Mouse (Mus musculus): ENCODE results near the gene Pip5k1a. TPM values are rescaled to one million over a fixed set of nuclear protein-coding genes. Genes with fewer than 3 reads are reported as not detected.

The Pip5k1a gene
- polyA plus RNA-seq, 1 experiment from 2014 or later: 12.2 TPM

DNA sequence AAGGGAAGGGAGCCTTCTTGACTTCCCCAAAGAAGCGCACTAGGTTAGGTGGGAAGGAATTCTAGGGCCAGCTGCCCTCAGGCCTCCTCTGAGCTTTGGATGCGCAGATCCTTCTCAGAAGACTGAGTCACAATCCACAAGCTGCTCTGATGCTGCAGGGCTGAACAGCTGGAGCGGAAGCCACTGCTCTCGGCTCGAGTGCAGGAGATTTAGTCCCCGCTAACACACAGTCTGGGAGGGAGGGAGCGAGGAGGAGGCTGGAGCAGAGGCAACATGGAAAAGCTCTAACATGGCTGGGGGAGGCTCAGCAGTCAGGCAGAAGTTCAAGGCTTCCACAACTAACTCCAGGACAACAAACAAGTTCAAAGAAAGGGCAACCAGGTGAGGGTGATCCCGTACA, 48.7 kb downstream of the Pip5k1a start:
- no peak overlapping the region for H3K9ac ChIP-seq (replicated peaks; ENCODE audit: low read depth, low read length)
- no peak overlapping the region for H3K27ac ChIP-seq (ENCODE audit: low read depth, low read length)
- H3K27me3 ChIP-seq (ENCODE audit: control insufficient read depth, insufficient read depth, low read length): no peaks in the 10 kb centered on the region
- no peaks in the 10 kb centered on the region for H3K9me3 ChIP-seq (ENCODE audit: control insufficient read depth, low read length)
- peaks cover 41% of the 10 kb centered on the region for H3K36me3 ChIP-seq (ENCODE audit: control insufficient read depth, insufficient read depth, low read length)
- WGBS: 93% methylated on average over 8 of the region's 8 CpGs
- no peak overlapping the region for H3K4me2 ChIP-seq (ENCODE audit: low read depth, low read length)
- H3K4me1 ChIP-seq (ENCODE audit: control insufficient read depth, insufficient read depth, low read length): no peaks in the 10 kb centered on the region
- no peak overlapping the region for H3K4me3 ChIP-seq (ENCODE audit: low read depth, low read length)
- no peak for ATAC-seq (ENCODE audit: low read depth)

DNA sequence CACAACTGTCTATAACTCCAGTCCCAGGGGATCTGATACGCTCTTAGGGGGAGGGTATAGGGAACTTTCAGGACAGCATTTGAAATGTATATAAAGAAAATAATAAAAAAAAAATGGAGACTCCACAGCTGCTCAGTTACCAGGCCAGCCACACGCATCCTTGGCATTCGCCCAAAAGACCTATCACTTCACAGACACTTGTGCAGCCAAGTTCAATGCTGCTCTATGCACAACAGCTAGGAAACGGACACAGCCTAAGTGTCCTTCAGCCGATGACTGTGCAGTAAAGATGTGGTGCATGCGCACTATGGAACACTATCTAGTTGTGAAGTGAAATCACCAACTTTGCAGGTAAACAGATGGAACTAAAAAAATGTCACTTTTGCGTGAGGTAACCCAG, 50.5 kb downstream of the Pip5k1a start:
- H3K9me3 ChIP-seq (ENCODE audit: control insufficient read depth, low read length): no peaks in the 10 kb centered on the region
- H3K4me3 ChIP-seq (ENCODE audit: low read depth, low read length): no peak overlapping the region
- no peaks in the 10 kb centered on the region for H3K4me1 ChIP-seq (ENCODE audit: control insufficient read depth, insufficient read depth, low read length)
- H3K36me3 ChIP-seq (ENCODE audit: control insufficient read depth, insufficient read depth, low read length): peaks cover 26% of the 10 kb centered on the region
- no peak for ATAC-seq (ENCODE audit: low read depth)
- 92% methylated on average over 7 of the region's 7 CpGs for WGBS
- H3K9ac ChIP-seq (replicated peaks; ENCODE audit: low read depth, low read length): no peak overlapping the region
- H3K27ac ChIP-seq (ENCODE audit: low read depth, low read length): no peak overlapping the region
- H3K4me2 ChIP-seq (ENCODE audit: low read depth, low read length): no peak overlapping the region
- H3K27me3 ChIP-seq (ENCODE audit: control insufficient read depth, insufficient read depth, low read length): no peaks in the 10 kb centered on the region

DNA sequence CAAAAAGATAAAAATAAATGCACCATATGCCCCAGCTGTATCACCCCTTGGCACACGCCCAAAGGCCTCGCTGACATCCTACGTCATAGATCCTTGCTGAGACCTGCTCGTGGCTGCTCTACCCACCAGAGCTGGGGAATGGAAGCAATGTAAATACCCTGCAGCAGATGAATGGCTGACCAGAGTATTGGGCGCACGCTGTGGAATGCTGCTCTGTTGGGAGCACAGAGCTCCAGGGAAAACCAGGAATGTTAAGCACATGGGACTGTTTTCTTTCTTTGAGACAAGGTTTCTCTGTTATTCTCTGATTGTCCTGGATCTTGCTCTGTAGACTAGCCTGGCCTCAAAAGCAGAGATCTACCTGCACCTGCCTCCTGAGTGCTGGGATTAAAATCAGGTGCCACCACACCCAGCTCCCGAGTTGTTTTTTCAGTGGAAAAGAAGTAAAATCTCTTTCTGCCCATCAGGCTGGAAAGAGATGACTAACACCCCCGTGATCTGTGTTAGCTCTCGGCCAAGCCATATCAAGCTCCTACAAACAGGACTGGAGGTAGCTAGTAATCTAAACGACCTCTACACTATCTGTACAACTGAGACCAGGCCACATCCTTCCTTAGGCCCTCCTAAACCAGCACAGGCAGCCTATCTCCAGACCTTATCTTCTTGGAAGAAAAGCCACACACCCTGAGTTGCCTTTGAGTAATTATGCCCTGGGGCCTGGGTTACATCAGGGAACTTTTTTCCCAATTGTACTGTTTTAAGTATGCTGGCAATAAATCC, 52.1 kb downstream of the Pip5k1a start:
- peaks cover 13% of the 10 kb centered on the region for H3K36me3 ChIP-seq (ENCODE audit: control insufficient read depth, insufficient read depth, low read length)
- H3K9me3 ChIP-seq (ENCODE audit: control insufficient read depth, low read length): no peaks in the 10 kb centered on the region
- 50% methylated on average over 10 of the region's 10 CpGs for WGBS
- H3K27me3 ChIP-seq (ENCODE audit: control insufficient read depth, insufficient read depth, low read length): no peaks in the 10 kb centered on the region
- H3K9ac ChIP-seq (replicated peaks; ENCODE audit: low read depth, low read length): no peak overlapping the region
- H3K4me3 ChIP-seq (ENCODE audit: low read depth, low read length): no peak overlapping the region
- H3K27ac ChIP-seq (ENCODE audit: low read depth, low read length): no peak overlapping the region
- no peak for ATAC-seq (ENCODE audit: low read depth)
- no peak overlapping the region for H3K4me2 ChIP-seq (ENCODE audit: low read depth, low read length)
- H3K4me1 ChIP-seq (ENCODE audit: control insufficient read depth, insufficient read depth, low read length): no peaks in the 10 kb centered on the region

DNA sequence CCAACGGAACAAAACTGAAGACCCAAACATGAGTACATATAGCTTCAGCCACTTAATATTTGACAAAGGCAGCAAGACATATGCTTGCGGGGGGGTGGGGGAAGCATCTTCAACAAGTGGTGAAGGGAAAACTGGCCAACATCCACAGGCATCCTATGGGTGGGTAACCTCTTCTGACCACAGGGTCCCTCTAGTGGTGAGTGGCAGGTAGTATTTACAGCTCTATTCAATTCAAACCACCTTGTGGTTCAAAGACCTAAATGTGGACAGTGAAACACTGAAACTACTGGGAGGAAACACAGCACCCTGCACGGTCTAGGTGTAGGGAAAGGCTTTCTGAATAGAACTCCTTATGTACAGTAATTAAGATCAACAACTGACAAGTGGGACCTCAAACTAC, 53.0 kb downstream of the Pip5k1a start:
- no peak overlapping the region for H3K9ac ChIP-seq (replicated peaks; ENCODE audit: low read depth, low read length)
- H3K27ac ChIP-seq (ENCODE audit: low read depth, low read length): no peak overlapping the region
- no peak overlapping the region for H3K4me2 ChIP-seq (ENCODE audit: low read depth, low read length)
- H3K4me1 ChIP-seq (ENCODE audit: control insufficient read depth, insufficient read depth, low read length): no peaks in the 10 kb centered on the region
- H3K4me3 ChIP-seq (ENCODE audit: low read depth, low read length): no peak overlapping the region
- H3K9me3 ChIP-seq (ENCODE audit: control insufficient read depth, low read length): no peaks in the 10 kb centered on the region
- WGBS: 54% methylated on average over 3 of the region's 3 CpGs
- H3K36me3 ChIP-seq (ENCODE audit: control insufficient read depth, insufficient read depth, low read length): peaks cover 4% of the 10 kb centered on the region; the same call in 1 of the 2 replicates
- no peaks in the 10 kb centered on the region for H3K27me3 ChIP-seq (ENCODE audit: control insufficient read depth, insufficient read depth, low read length)
- no peak for ATAC-seq (ENCODE audit: low read depth)

DNA sequence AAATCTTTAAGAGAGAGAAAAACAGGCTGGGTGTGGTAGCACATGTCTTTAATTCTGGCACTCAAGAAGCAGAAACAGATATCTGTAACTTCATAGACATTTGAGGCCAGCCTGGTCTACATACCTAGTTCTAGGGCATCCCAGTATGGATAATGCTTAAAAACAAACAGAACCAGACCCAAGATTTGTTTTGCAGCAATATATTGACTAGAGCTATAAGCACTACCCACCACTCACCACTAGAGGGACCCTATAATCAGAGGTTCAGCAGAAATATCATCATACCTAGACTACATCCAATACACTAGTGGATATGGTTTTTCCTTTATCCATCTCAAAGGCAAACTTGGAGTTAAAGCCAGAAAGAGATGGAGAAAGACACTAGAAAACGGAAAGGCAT, 53.8 kb downstream of the Pip5k1a start:
- Histone ChIP-seq H3K9me3 (ENCODE audit: control insufficient read depth, low read length) (no peaks in the 10 kb centered on the region), H3K4me2 (ENCODE audit: low read depth, low read length) (no peak overlapping the region), H3K36me3 (ENCODE audit: control insufficient read depth, insufficient read depth, low read length) (no peaks in the 10 kb centered on the region), H3K27me3 (ENCODE audit: control insufficient read depth, insufficient read depth, low read length) (no peaks in the 10 kb centered on the region), H3K9ac (replicated peaks; ENCODE audit: low read depth, low read length) (no peak overlapping the region), H3K27ac (ENCODE audit: low read depth, low read length) (no peak overlapping the region), H3K4me1 (ENCODE audit: control insufficient read depth, insufficient read depth, low read length) (no peaks in the 10 kb centered on the region), H3K4me3 (ENCODE audit: low read depth, low read length) (no peak overlapping the region)
- ATAC-seq (ENCODE audit: low read depth): no peak
- 40% methylated on average over 1 of the region's 1 CpGs for WGBS

DNA sequence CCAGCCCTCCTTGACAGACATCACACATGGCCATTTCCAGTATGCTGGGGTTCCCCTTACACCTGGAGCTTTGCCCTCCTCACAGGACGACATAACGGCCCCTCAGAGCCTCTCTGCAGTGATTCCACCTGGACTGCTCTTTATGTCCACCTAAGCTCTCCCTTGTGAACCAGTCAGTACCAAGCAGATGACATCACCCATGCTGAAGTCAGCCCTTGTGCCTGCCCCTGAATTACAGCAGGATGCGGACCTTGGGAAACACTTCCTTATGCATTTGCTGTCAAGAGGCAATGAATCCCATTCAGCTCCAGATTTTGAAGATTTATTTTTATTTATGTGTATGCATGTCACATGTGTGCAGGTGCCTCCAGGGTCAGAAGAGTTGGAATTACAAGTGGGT, 58.8 kb downstream of the Pip5k1a start:
- no peak overlapping the region for H3K4me3 ChIP-seq (ENCODE audit: low read depth, low read length)
- H3K27me3 ChIP-seq (ENCODE audit: control insufficient read depth, insufficient read depth, low read length): no peaks in the 10 kb centered on the region
- no peak overlapping the region for H3K4me2 ChIP-seq (ENCODE audit: low read depth, low read length)
- WGBS: 73% methylated on average over 3 of the region's 3 CpGs
- no peak overlapping the region for H3K27ac ChIP-seq (ENCODE audit: low read depth, low read length)
- H3K4me1 ChIP-seq (ENCODE audit: control insufficient read depth, insufficient read depth, low read length): no peaks in the 10 kb centered on the region
- no peaks in the 10 kb centered on the region for H3K36me3 ChIP-seq (ENCODE audit: control insufficient read depth, insufficient read depth, low read length)
- H3K9me3 ChIP-seq (ENCODE audit: control insufficient read depth, low read length): no peaks in the 10 kb centered on the region
- ATAC-seq (ENCODE audit: low read depth): no peak
- H3K9ac ChIP-seq (replicated peaks; ENCODE audit: low read depth, low read length): no peak overlapping the region

DNA sequence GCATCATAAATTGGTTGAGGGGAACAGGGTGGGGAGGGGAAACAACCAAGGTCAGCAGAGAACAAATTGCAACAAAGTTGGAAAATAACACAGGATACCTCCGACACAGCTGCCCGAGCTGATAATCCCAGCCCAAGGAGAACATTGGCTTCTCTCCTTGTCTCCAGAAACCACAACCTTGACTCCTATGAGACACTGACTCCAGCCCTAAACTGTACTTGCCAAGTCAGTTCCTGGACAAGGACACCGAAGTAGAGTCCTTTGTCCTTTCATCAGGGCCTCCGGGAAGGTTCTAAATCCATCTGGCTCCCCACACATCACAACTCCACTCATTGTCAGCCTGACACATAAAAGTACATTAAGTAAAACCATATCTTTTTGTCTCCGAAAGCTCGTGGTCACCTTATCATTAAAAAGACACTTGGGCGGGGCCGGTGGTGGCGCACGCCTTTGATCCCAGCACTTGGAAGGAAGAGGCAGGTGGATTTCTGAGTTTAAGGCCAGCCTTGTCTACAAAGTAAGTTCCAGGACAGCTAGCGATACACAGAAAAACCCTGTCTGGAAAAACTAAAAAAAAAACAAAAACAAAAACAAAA, 60.2 kb downstream of the Pip5k1a start:
- no peaks in the 10 kb centered on the region for H3K27me3 ChIP-seq (ENCODE audit: control insufficient read depth, insufficient read depth, low read length)
- H3K4me3 ChIP-seq (ENCODE audit: low read depth, low read length): no peak overlapping the region
- no peak overlapping the region for H3K27ac ChIP-seq (ENCODE audit: low read depth, low read length)
- no peak overlapping the region for H3K9ac ChIP-seq (replicated peaks; ENCODE audit: low read depth, low read length)
- 91% methylated on average over 11 of the region's 11 CpGs for WGBS
- H3K4me1 ChIP-seq (ENCODE audit: control insufficient read depth, insufficient read depth, low read length): peaks cover 2% of the 10 kb centered on the region
- no peaks in the 10 kb centered on the region for H3K36me3 ChIP-seq (ENCODE audit: control insufficient read depth, insufficient read depth, low read length)
- H3K9me3 ChIP-seq (ENCODE audit: control insufficient read depth, low read length): no peaks in the 10 kb centered on the region
- no peak overlapping the region for H3K4me2 ChIP-seq (ENCODE audit: low read depth, low read length)
- no peak for ATAC-seq (ENCODE audit: low read depth)

DNA sequence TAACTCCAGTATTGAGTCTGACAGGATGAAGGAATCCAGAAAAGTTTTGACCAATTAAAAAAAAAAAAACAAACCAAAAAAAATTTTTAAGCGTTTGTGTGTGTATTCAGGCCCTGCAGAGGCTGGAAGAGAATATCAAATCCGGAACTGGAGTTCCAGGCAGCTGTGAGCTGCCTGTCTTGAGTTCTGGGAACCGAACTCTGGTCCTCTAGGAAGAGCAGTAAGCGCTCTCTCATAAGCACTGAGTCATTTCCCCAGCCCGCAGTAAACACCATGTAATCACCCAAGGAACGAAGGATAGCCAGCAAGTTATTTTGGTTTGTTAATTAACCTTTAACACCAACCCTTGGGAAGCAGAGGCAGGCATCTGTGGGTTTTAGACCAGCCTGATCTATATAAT, 63.5 kb downstream of the Pip5k1a start:
- no peak overlapping the region for H3K9ac ChIP-seq (replicated peaks; ENCODE audit: low read depth, low read length)
- H3K9me3 ChIP-seq (ENCODE audit: control insufficient read depth, low read length): no peaks in the 10 kb centered on the region
- H3K27me3 ChIP-seq (ENCODE audit: control insufficient read depth, insufficient read depth, low read length): no peaks in the 10 kb centered on the region
- no peak overlapping the region; the same call in 1 of the 2 replicates for H3K4me2 ChIP-seq (ENCODE audit: low read depth, low read length)
- H3K4me3 ChIP-seq (ENCODE audit: low read depth, low read length): no peak overlapping the region
- H3K4me1 ChIP-seq (ENCODE audit: control insufficient read depth, insufficient read depth, low read length): peaks cover 7% of the 10 kb centered on the region
- ATAC-seq (ENCODE audit: low read depth): no peak
- no peaks in the 10 kb centered on the region; the same call in 1 of the 2 replicates for H3K36me3 ChIP-seq (ENCODE audit: control insufficient read depth, insufficient read depth, low read length)
- no peak overlapping the region for H3K27ac ChIP-seq (ENCODE audit: low read depth, low read length)
- 75% methylated on average over 6 of the region's 6 CpGs for WGBS

DNA sequence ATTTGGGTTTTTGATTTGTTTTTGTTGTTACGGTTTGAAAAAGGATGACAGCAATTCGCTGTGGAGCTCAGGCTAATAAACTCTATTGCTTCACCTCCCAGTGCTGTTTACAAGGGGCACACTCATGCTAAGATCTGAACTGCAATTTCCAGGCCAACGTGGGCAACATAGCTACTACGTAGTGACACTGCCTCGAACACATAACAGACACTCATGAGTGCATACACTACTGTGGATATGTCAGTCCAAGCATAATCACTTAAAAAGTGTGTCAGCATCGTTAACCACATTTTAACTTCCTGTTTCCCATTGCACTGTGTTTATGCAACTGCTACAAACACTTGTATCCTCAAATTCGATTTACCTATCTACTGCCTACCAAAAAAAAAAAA, 63.9 kb downstream of the Pip5k1a start:
- H3K4me1 ChIP-seq (ENCODE audit: control insufficient read depth, insufficient read depth, low read length): peaks cover 7% of the 10 kb centered on the region
- peak; percentile 66 for ATAC-seq (ENCODE audit: low read depth)

More for the DNA sequence above, 63.9 kb downstream of the Pip5k1a start:
- H3K36me3 ChIP-seq (ENCODE audit: control insufficient read depth, insufficient read depth, low read length): no peaks in the 10 kb centered on the region; the same call in 1 of the 2 replicates
- peak overlapping the region; percentile 88 for H3K4me3 ChIP-seq (ENCODE audit: low read depth, low read length)
- peak overlapping the region; percentile 81; the same call in 1 of the 2 replicates for H3K9ac ChIP-seq (replicated peaks; ENCODE audit: low read depth, low read length)
- whole genome bisulfite sequencing: 27% methylated on average over 7 of the region's 7 CpGs
- H3K27me3 ChIP-seq (ENCODE audit: control insufficient read depth, insufficient read depth, low read length): no peaks in the 10 kb centered on the region
- H3K9me3 ChIP-seq (ENCODE audit: control insufficient read depth, low read length): no peaks in the 10 kb centered on the region
- 0 out of 2 replicates have a peak overlapping the region, but pooled peaks have one; percentile 12 for H3K27ac ChIP-seq (ENCODE audit: low read depth, low read length)
- peak overlapping the region; percentile 47 for H3K4me2 ChIP-seq (ENCODE audit: low read depth, low read length)

Measured in neural tube, embryonic 14.5 days (tissue).